Mouse (Mus musculus): Measurements from ENCODE around the gene Olfr316.

The Olfr316 gene

GRCm38 (mm10) chr11:58804393-58804792 lies 51.9 kb downstream of the Olfr316 start:
- no peak for DNase-seq (ENCODE audit: low spot score)
